Mouse (Mus musculus) ES-E14 (cell line): ENCODE data around the gene Lingo3.

Experiments
- CHD2 ChIP-seq: IDR thresholded peaks from 2 replicates; pipeline ENCODE4 v1.6.1; 2014; ENCODE audit warnings: mild to moderate bottlenecking, low read depth, low read length, inconsistent platforms
- MAFK ChIP-seq: IDR thresholded peaks from 2 replicates; pipeline ENCODE4 v1.6.1; 2014; ENCODE audit warnings: mild to moderate bottlenecking, low read depth, low read length, inconsistent platforms; ENCODE audit not compliant: insufficient read depth
- ZC3H11A ChIP-seq: IDR thresholded peaks from 2 replicates; pipeline ENCODE4 v1.6.1; 2012; ENCODE audit warnings: low read depth, mild to moderate bottlenecking, inconsistent platforms, low read length, borderline replicate concordance
- ZNF384 ChIP-seq: IDR thresholded peaks from 2 replicates; pipeline ENCODE4 v1.6.1; 2012; ENCODE audit warnings: low read depth, low read length, inconsistent platforms

DNA sequence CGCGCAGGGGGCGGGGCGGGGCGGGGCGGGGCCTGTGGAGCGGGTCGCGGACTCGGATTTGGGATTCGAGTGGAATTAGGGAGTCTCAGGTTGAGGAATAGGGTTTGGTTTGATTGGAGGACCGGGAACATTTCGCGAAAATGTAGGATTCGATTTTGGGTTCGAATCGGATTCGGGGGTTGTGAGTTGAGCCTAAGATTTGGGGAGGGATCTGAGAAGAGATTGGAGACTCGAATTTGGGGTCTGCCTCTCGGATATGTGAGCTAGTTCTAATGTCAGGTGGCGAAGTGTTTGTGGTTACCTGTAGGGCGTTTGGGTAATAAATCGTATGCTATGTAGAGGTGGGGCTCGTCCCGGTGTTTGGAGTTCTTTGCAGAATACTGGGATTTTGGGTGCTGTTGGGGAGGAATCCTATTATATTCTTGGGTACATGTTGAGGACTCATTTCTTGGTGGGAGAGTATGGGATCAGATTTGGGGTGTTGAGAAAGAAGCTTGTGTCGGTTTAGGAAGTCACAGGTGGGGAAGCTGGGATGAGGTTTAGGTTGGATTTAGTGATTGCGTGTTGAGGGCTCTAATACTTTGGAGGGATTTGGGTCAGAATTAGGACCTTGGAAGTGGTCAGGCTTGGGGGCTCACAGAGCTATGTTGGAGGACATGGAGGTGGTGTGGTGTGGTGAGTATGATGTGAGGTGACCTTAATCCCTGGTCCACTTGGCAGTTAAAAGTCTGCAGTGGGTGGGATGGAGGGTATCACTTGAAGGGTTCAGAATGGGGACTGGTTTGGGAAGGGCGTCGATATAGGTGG is 16.6 kb downstream of the Lingo3 start:
- TF ChIP-seq ZC3H11A = no peak
- TF ChIP-seq ZNF384 = no peak
- TF ChIP-seq MAFK = no peak
- TF ChIP-seq CHD2 = no peak
